Mouse (Mus musculus) B cell, adult 2 months (primary cell): ENCODE measurements around the gene Efna2.
A peak's percentile ranks its signal among the peaks of the same experiment; 100 is the strongest.

Experiments used
- DNase-seq, 2 experiments: peaks; one replicate each; pipeline ENCODE4 v3.0.0; 2022

Efna2 gene

GRCm38 (mm10) chr10:80179068-80180051 lies at the start of gene Efna2:
Gene Efna2, plus strand, starts transcription at chr10:80179482.
- DNase-seq, result no peak

GRCm38 (mm10) chr10:80129846-80130245 lies 49.4 kb upstream of the Efna2 start:
- no peak for DNase-seq

- DNase-seq, result no peak
Observed at GRCm38 (mm10) chr10:80130403-80131031, 48.8 kb upstream of the Efna2 start.

GRCm38 (mm10) chr10:80131316-80131951 lies 47.8 kb upstream of the Efna2 start:
- DNase-seq, result no peak

- no peak for DNase-seq
Observed at GRCm38 (mm10) chr10:80131952-80132350, 47.3 kb upstream of the Efna2 start.

GRCm38 (mm10) chr10:80133226-80133849 lies 45.9 kb upstream of the Efna2 start:
- peak; percentile 27 to 39 for DNase-seq

- no peak for DNase-seq
Observed at GRCm38 (mm10) chr10:80134421-80134820, 44.9 kb upstream of the Efna2 start.

- no peak for DNase-seq
Observed at GRCm38 (mm10) chr10:80135161-80135560, 44.1 kb upstream of the Efna2 start.

- DNase-seq, result no peak
Observed at GRCm38 (mm10) chr10:80135641-80136040, 43.6 kb upstream of the Efna2 start.

- no peak for DNase-seq
Observed at GRCm38 (mm10) chr10:80136179-80136951, 42.9 kb upstream of the Efna2 start.

GRCm38 (mm10) chr10:80136952-80137625 lies 42.2 kb upstream of the Efna2 start:
- DNase-seq, result peak; percentile 61 to 64

- DNase-seq, result peak; percentile 32 to 39
Observed at GRCm38 (mm10) chr10:80137626-80138552, 41.4 kb upstream of the Efna2 start.

- peak in 1 of 2 experiments; percentile 52 for DNase-seq
Observed at GRCm38 (mm10) chr10:80138553-80139438, 40.5 kb upstream of the Efna2 start, which contains the start of gene Atp5d. Gene Atp5d, plus strand, starts transcription at chr10:80138632.

- peak; percentile 24 to 44 for DNase-seq
Observed at GRCm38 (mm10) chr10:80139439-80139775, 39.9 kb upstream of the Efna2 start.

- DNase-seq, result no peak
Observed at GRCm38 (mm10) chr10:80139975-80140665, 39.2 kb upstream of the Efna2 start.

- no peak for DNase-seq
Observed at GRCm38 (mm10) chr10:80140666-80141035, 38.6 kb upstream of the Efna2 start, which contains the start of gene Cbarp. Gene Cbarp, minus strand, starts transcription at chr10:80140835.

GRCm38 (mm10) chr10:80141243-80141642 lies 38.0 kb upstream of the Efna2 start:
- peak; percentile 98 for DNase-seq

- DNase-seq, result peak; percentile 89 to 91
Observed at GRCm38 (mm10) chr10:80141786-80142529, 37.3 kb upstream of the Efna2 start.
